In genomic region chr17:57062011-57062521, GRCm38 (mm10) we compare ENCODE assay signal across 8 mouse cellular contexts. TPM values are rescaled to one million over a fixed set of nuclear protein-coding genes. Genes with fewer than 3 reads are reported as not detected.
DNase-seq lines count a peak whose midpoint lies in the region; ATAC-seq and TF ChIP-seq lines count a peak whose summit lies in the region.

No protein-coding gene starts in this region.

- peaks cover 74% of the 10 kb centered on the region for H3K27me3 ChIP-seq in liver, embryonic 12.5 days (replicated peaks)
- H3K27me3 ChIP-seq in neural tube, embryonic 13.5 days = peaks cover 49% of the 10 kb centered on the region

- peak overlapping the region; percentile 71 for H3K4me2 ChIP-seq in liver, embryonic 12.5 days
- peak overlapping the region; percentile 50 for H3K4me2 ChIP-seq in neural tube, embryonic 13.5 days

- ATAC-seq in liver, embryonic 12.5 days = no peak
- no peak for ATAC-seq in neural tube, embryonic 13.5 days (ENCODE audit: low read depth)

- H3K9me3 ChIP-seq in liver, embryonic 12.5 days (replicated peaks) = no peaks in the 10 kb centered on the region
- no peaks in the 10 kb centered on the region for H3K9me3 ChIP-seq in neural tube, embryonic 13.5 days

- peaks cover 50% of the 10 kb centered on the region for H3K4me1 ChIP-seq in liver, embryonic 12.5 days
- peaks cover 37% of the 10 kb centered on the region for H3K4me1 ChIP-seq in neural tube, embryonic 13.5 days (replicated peaks)

- peak; percentile 91 for DNase-seq in heart, adult 11 months
- no peak for DNase-seq in heart, adult 8-10 months (ENCODE audit: low spot score)
- peak; percentile 52 for DNase-seq in cerebellum, adult 9-10 months
- DNase-seq in induced T-regulatory cell, adult 2 months (ENCODE audit: low read depth) = peak; percentile 75
- DNase-seq in layer of hippocampus, adult 2 months (ENCODE audit: low spot score in 2 of 2) = no peak
- no peak for DNase-seq in retina, postnatal 1 day

- no peak for TF ChIP-seq CTCF in layer of hippocampus, adult 2 months (conservative IDR thresholded peaks at IDR 0.05)

- WGBS in liver, embryonic 12.5 days (ENCODE audit: insufficient replicate concordance) = under 1% methylated on average over 39 of the region's 39 CpGs
- WGBS in neural tube, embryonic 13.5 days = 2% methylated on average over 38 of the region's 39 CpGs

- no peak overlapping the region for H3K27ac ChIP-seq in liver, embryonic 12.5 days
- H3K27ac ChIP-seq in neural tube, embryonic 13.5 days (replicated peaks) = no peak overlapping the region
- H3K27ac ChIP-seq in layer of hippocampus, adult 2 months = no peak overlapping the region

- no peaks in the 10 kb centered on the region for H3K36me3 ChIP-seq in liver, embryonic 12.5 days
- no peaks in the 10 kb centered on the region for H3K36me3 ChIP-seq in neural tube, embryonic 13.5 days

- peak overlapping the region; percentile 50 for H3K4me3 ChIP-seq in liver, embryonic 12.5 days
- peak overlapping the region; percentile 27 for H3K4me3 ChIP-seq in neural tube, embryonic 13.5 days
- H3K4me3 ChIP-seq in layer of hippocampus, adult 2 months = no peak overlapping the region

- peak overlapping the region; percentile 36 for H3K9ac ChIP-seq in liver, embryonic 12.5 days
- 0 out of 2 replicates have a peak overlapping the region, but pooled peaks have one; percentile 22 for H3K9ac ChIP-seq in neural tube, embryonic 13.5 days

RNA-seq across cellular contexts. Expression of gene Slc25a23, which starts 2.4 kb away (rescaled TPM):
- 10 to 100 TPM; 64.7 to 74.7 (median 70.4) TPM for total RNA-seq in heart, adult 8-10 months (2022)
- 3.2 and 3.5 TPM in 2 replicates for polyA plus RNA-seq in liver, embryonic 12.5 days (2016; fragmentation: Nextera tagmentation; extraction: Ambion mirVana)
- 29.5 and 33.3 TPM in 2 replicates for polyA plus RNA-seq in neural tube, embryonic 13.5 days (2015; fragmentation: Nextera tagmentation; extraction: Ambion mirVana)
- 100 to 1,000 TPM; 373 to 393 TPM for total RNA-seq in layer of hippocampus, adult 2 months (2021)

RNA-seq across cellular contexts. Expression of gene Crb3, which starts 3.2 kb away (rescaled TPM):
- under 1 TPM in 2 of 4 experiments, not detected in 2; 0.23 to 0.72 TPM for total RNA-seq in heart, adult 8-10 months (2022)
- 2.5 and 3.0 TPM in 2 replicates for polyA plus RNA-seq in liver, embryonic 12.5 days (2016; fragmentation: Nextera tagmentation; extraction: Ambion mirVana)
- 0.92 and 1.1 TPM in 2 replicates for polyA plus RNA-seq in neural tube, embryonic 13.5 days (2015; fragmentation: Nextera tagmentation; extraction: Ambion mirVana)
- under 1 TPM in 1 of 2 experiments, not detected in 1; 0.64 TPM for total RNA-seq in layer of hippocampus, adult 2 months (2021)

RNA-seq across cellular contexts. Expression of gene Dennd1c, which starts 16.2 kb away (rescaled TPM):
- 1 to 10 TPM in 2 of 4 experiments, under 1 TPM in 2; 0.90 to 1.6 (median 1.2) TPM for total RNA-seq in heart, adult 8-10 months (2022)
- 1.8 and 2.2 TPM in 2 replicates for polyA plus RNA-seq in liver, embryonic 12.5 days (2016; fragmentation: Nextera tagmentation; extraction: Ambion mirVana)
- 3.7 and 5.9 TPM in 2 replicates for polyA plus RNA-seq in neural tube, embryonic 13.5 days (2015; fragmentation: Nextera tagmentation; extraction: Ambion mirVana)
- total RNA-seq in layer of hippocampus, adult 2 months (2021) = 1 to 10 TPM; 1.4 to 2.0 TPM

RNA-seq across cellular contexts. Expression of gene Slc25a41, which starts 20.6 kb away (rescaled TPM):
- not detected for total RNA-seq in heart, adult 8-10 months (2022)
- not detected in 2 replicates for polyA plus RNA-seq in liver, embryonic 12.5 days (2016; fragmentation: Nextera tagmentation; extraction: Ambion mirVana)
- not detected in 2 replicates for polyA plus RNA-seq in neural tube, embryonic 13.5 days (2015; fragmentation: Nextera tagmentation; extraction: Ambion mirVana)
- not detected for total RNA-seq in layer of hippocampus, adult 2 months (2021)

RNA-seq across cellular contexts. Expression of gene Tubb4a, which starts 25.5 kb away (rescaled TPM):
- total RNA-seq in heart, adult 8-10 months (2022) = 1 to 10 TPM; 1.1 to 1.7 (median 1.4) TPM
- polyA plus RNA-seq in liver, embryonic 12.5 days (2016; fragmentation: Nextera tagmentation; extraction: Ambion mirVana) = 1.1 and 1.4 TPM in 2 replicates
- polyA plus RNA-seq in neural tube, embryonic 13.5 days (2015; fragmentation: Nextera tagmentation; extraction: Ambion mirVana) = 381 and 413 TPM in 2 replicates
- 100 to 1,000 TPM; 558 TPM for total RNA-seq in layer of hippocampus, adult 2 months (2021)

Comparison
In these comparisons a context has a peak if more than half of its experiments do, and no peak if none do; other contexts are left out.
1. DNase-seq: peak in heart, adult 11 months (single experiment), cerebellum, adult 9-10 months (single experiment) and induced T-regulatory cell, adult 2 months (single experiment); none in heart, adult 8-10 months (single experiment), layer of hippocampus, adult 2 months (0 of 2) and retina, postnatal 1 day (single experiment).
2. RNA of gene Slc25a23, which starts 2.4 kb away (total RNA-seq): 373 to 393 TPM in layer of hippocampus, adult 2 months; 64.7 to 74.7 TPM in heart, adult 8-10 months; every median in the first group is over 4 times any median in the second.